Mouse (Mus musculus) mature B cell (primary cell): ENCODE measurements around the gene Nt5dc1.
"Not testable (repeated sequence)": the region's sequence is repeated elsewhere in the genome, so short reads cannot be mapped to it uniquely, and the experiment has no call there.

Experiments used
- in situ Hi-C: fragments of 300-500 bp; cut with MboI; formaldehyde crosslinking; loops from 2 replicates; pipeline ENCODE4 v1.14.3; 2019

Nt5dc1 gene

DNA sequence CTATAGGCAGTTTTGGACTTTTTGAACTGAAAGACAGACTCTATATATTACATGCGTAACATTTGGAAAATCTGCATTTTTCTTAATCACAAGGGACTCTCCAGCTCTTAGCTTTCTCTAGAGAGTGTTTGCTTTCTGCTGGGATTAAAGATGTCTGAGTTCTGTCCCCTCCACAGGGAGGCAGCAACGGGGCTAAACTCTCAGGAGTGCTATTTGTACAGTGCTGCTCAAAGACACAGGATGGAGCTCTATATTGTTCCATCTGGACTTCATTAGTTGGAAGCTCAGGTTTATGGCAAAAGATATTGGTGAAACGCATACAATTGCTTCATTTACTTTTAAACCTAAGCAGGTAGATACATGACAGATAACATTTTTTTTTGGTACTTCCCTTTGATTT lies 105.8 kb downstream of the Nt5dc1 start:
- in situ Hi-C loops: no loop called here

DNA sequence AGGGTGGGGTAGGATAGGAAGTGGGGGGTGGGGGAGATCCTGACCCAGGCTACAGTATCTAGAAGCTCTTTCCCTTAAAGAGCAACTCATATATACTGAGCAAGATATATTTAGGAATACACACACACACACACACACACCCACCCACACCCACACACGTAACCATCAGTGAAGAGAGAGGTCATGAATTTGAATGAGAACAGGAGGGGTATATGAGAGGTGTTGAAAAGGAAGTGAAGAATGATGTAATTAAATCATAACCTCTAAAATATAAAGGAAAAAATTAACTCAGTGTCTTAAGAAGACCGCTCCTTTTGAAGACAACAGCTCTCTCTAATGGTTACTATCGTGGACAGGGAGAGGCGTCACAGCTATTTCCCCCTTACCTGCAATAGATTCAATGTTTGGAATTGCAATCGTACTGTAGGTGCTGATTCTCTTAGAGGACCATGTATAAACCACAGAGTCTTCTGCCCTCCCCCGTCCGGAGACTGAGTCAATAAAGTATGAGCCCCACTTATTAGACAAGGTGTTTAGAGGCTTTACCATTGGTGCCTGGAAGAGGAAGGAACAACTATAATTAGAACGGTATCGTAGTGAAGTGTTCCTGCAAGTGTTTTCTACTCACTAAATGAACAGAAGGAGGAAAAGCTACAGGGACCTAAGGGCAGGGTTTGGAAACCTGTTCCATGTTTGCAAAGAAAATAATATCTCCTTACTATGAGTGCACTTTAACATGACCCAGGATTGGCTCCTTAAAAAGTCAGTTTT lies 108.3 kb downstream of the Nt5dc1 start:
- in situ Hi-C loops: no loop called here

DNA sequence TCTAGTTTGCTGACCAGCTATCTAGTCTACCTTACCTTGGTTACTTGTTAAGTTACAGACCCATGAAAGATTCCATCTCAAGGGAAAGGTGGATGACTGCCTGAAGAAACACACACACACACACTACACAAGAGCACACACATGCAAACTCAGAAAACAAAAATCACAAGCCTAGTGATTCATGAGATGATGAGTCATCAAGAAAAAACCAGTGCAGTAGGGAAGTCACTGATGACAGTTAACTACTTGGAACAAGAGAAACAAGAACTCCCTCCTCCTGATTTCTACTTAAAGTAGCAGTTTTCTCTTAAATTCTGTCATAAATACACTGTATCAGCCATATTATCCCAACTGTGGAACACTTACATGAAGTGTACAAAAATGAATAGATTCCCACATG lies 111.3 kb downstream of the Nt5dc1 start:
- in situ Hi-C loops: no loop called here

DNA sequence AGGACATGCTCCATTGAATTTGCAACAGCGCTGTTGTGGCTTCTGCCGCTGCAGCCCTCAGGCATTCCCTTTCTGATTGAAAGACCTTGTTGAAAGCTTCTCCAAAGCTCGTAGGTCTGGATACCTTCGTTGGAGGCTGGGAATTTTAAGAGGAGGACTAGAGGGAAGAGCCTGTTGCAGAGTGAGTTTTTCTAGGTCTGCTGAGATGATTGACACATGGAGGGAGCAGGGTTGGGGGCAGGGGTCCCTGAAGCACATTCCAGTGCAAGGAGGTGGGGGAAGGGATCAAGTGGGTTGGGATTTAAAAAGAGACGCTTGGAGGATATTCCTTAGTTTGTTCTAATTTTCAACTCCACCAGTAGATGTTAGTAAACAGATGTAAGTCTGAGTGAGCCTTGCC lies 118.0 kb downstream of the Nt5dc1 start:
- in situ Hi-C loops: no loop called here

DNA sequence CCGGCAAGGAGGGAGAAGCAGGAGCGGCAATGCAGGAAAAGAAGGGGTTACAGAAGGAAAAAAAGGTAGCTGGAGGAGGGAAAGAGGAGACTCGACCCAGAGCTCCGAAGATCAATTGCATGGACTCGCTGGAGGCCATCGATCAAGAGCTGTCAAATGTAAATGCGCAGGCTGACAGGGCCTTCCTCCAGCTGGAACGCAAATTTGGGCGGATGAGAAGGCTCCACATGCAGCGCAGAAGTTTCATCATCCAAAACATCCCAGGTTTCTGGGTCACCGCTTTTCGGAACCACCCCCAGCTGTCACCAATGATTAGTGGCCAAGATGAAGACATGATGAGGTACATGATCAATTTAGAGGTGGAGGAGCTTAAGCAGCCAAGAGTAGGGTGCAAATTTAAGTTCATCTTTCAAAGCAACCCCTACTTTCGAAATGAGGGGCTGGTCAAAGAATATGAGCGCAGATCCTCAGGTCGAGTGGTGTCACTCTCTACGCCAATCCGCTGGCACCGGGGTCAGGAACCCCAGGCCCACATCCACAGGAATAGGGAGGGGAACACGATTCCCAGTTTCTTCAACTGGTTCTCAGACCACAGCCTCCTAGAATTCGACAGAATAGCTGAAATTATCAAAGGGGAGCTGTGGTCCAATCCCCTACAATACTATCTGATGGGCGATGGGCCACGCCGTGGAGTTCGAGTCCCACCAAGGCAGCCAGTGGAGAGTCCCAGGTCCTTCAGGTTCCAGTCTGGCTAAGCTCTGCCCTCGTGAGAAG lies 120.2 kb downstream of the Nt5dc1 start:
- in situ Hi-C loops: no loop called here

DNA sequence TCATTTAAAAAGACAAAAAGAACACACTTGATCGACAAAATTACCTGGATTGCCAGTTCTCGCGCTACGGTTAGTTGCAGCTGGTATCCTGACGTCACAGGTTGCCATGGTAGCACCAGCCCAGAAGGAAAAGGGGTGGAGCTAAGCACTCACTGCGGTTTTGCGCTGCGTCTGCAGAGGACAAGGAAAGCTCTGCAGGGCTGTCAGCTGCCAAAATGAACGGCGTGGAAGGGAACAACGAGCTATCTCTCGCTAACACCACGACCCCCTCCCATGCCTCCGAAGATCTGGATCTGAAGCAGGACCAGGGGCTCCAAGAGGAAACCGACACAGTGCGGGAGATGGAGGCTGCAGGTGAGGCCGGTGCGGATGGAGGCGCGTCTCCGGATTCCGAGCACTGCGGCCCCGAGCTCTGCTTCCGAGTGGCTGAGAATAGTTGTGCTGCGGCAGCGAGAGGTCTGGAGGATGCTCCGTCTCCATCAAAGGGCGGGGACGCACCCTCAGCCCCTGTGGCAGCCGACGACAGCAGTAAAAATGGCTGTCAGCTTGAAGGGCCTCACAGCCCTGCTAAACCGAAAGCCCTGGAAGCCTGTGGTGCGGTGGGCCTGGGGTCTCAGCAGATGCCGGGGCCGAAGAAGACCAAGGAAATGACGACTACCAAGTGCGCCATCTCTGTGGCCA lies 120.9 kb downstream of the Nt5dc1 start, which contains the start of gene Tspyl4:
Tspyl4 (plus strand) TSS at position 144 of the 681 bp plus-strand sequence.
- in situ Hi-C loops: no loop called here

DNA sequence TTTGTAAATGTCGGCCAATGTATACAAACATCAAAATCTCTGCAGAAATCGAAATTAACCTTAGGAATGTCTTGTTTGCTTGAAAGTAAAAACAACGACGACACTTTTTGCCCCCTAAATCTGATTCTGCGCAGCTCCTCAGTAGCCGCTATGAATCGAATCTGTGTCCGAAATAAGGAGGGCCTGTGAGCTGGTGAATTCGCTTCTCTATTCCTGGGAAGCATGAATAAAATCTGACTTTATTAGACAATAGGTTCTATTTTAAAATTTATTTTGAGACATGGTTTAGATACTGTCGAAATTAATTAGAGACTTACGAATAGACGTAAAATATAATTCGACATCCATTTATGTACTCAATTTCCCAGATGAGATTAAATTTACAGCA lies 121.4 kb downstream of the Nt5dc1 start:
- in situ Hi-C loops: no loop called here

DNA sequence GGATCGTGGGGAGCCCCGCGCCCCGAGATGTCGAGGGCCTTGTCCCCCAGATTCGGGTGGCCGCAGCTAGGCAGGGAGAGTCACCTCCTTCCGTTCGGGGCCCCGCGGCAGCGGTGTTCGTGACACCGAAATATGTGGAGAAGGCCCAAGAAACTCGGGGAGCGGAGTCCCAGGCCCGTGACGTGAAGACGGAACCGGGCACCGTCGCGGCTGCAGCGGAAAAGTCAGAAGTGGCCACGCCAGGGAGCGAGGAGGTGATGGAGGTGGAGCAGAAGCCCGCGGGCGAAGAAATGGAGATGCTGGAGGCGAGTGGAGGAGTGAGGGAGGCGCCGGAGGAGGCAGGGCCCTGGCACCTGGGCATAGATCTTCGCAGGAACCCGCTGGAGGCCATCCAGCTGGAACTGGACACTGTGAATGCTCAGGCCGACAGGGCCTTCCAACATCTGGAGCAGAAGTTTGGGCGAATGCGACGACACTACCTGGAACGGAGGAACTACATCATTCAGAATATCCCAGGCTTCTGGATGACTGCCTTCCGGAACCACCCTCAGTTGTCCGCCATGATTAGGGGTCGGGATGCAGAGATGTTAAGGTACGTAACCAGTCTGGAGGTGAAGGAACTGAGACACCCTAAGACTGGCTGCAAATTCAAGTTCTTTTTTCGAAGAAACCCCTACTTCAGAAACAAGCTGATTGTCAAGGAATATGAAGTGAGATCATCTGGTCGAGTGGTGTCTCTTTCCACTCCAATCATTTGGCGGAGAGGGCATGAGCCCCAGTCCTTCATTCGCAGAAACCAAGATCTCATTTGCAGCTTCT lies 135.7 kb downstream of the Nt5dc1 start:
- in situ Hi-C loops: no loop called here

DNA sequence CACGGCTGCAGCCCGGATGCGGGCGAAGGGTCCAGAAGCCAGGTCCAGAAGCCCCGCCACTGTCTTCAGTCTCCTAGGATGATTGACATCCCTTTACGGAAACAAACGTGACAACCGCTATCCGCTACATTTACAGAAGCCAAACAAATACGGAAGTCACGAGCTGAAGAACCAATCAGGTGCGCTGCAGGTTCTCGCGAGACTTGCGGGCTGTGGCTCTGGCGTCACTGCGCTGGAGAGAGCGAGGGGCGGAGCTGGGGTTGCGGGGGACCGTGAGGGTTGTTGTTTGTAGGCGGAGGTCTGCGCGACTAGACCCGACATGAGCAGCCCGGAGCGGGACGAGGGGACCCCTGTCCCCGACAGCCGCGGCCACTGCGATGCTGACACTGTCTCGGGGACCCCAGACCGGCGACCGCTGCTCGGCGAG lies 136.4 kb downstream of the Nt5dc1 start, which contains the start of gene Tspyl1:
Tspyl1 (plus strand) TSS at position 229 of the 427 bp plus-strand sequence.
- in situ Hi-C loops: no loop called here

DNA sequence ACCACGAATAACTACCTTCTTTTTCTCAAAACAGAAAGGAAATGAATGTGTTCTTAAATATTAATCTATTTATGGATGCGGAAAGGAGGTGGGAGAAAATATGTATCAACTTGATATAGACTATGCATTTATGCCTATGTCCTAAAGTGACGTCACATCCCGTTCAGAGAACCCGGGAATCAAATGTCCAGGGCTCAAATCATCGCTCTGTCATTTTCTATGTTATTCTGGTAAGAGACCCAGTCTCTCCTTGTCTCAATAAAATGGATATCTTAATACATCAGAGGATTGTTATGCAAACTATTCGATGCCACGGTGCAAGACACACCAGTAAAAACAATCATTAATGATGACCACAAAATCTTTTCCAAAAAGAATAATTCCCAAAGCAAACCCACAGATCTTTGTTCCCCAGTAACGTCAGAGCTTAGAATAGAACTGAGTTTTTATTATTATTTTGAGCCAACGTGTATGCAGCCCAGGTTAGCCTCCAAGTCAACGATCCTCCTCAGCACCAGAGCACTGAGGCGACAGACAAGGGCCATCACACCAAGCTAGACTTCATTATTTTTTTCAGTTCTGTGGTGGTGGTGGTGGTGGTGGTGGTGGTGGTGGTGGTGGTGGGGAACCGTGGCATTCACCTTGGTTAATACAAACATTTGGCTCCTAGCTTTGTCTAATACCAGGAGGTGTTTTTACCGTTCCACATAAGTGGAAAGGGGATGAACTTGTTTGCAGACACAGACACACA lies 137.0 kb downstream of the Nt5dc1 start:
- in situ Hi-C loops: no loop called here

DNA sequence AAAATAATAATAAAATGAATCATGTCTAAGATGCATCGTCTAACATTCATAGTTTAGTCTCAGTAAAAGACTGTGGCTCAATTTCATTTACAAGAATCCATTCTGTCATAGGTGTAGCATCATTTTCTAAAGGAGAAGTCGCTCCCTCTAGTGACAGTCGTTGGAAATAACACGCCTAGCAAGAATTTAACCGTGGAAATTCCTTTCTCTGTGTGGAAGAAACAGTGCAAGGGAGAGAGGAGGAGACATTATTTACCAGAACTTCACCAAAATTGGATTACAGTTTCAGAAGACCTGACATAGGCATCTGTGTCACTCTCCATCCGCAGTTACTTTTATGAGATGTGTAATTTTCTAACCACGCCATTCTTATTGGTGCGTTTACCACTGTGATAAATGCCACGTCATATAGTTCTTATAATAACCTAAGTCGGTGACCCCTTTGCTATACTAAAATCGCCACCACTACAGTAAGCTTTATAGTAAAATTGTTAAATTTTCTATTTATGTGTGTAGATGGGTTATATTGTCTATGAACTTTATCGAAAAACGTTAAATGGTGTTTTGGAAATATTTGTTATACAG lies 137.7 kb downstream of the Nt5dc1 start:
- in situ Hi-C loops: no loop called here

DNA sequence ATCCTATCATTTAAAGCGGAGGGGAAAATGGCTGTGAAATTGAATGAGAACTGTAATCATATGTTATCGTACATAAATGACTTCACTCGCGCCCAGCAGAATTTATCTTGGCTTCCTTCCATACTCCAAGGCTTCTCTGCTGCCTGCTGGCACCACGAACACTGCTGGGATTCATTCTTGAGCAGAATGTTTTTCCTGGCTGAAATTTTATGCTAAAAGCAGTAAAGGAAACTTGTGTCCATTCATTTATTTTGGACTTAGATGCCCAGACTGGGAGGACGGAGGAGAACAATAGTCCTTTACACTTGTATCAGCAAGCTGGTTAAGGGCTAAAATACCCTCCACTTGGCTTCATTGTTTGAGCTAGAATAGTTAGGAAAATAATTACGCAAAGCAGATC lies 146.7 kb downstream of the Nt5dc1 start:
- in situ Hi-C loops: no loop called here

DNA sequence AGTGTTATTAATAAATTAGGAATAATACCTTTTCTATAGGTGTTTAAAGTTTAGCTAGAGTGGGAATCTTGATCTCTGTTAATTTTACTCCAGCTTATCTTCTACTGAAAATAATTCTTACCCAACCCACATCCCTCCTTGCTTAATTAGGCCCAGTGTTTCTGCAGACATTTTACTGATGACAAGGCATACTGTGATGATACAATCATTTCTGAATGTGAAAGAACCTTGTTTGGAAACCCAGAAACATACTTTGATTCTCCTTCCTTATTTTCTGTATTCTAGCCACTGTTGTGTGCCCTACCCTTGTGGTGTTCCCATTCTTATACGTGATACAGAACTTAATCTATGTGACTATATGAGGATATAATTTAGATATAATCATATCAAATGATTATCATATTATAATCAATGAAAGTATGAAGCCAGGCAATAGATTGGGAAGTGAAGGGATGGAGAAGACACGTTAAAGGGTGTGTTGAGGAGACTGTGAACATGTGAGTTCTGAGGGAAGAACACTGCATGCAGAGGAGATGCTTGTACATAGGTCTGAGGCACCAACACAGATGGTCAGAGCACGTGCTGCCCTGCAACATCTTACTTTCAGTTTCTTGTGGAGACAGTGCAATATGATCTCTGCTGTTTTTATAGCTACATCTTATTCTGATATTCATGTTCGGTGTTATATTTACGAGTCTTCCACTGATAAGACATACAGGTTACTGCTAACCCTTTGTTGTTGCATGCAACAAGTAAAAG lies 150.9 kb downstream of the Nt5dc1 start:
- in situ Hi-C loops: no loop called here

DNA sequence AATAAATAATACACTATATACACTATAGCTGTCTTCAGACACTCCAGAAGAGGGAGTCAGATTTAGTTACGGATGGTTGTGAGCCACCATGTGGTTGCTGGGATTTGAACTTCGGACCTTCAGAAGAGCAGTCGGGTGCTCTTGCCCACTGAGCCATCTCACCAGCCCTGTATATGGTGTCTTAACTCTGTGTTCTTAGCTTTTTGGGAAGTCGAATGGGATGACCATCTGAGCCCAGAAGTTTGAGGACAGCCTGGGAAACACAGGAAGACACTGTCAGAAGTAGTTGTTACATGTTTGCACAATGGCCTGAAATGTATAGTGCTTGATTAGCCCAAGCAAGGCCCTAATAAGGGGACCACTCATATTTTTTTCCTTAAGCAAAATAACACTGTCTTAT lies 153.2 kb downstream of the Nt5dc1 start:
- in situ Hi-C loops: no loop called here

DNA sequence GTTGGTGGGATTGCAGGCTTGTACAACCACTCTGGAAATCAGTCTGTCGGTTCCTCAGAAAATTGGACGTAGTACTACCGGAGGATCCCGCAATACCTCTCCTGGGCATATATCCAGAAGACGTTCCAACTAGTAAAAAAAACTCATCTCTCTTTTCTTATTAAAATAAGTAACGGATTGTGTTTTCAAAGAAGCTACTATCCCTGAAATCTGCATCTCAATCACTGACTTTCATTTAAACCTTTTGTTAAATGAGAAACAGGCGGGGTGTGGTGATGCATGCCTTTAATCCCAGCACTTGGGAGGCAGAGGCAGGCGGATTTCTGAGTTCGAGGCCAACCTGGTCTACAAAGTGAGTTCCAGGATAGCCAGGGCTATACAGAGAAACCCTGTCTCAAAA lies 165.5 kb downstream of the Nt5dc1 start:
- in situ Hi-C loops: not testable (repeated sequence)

DNA sequence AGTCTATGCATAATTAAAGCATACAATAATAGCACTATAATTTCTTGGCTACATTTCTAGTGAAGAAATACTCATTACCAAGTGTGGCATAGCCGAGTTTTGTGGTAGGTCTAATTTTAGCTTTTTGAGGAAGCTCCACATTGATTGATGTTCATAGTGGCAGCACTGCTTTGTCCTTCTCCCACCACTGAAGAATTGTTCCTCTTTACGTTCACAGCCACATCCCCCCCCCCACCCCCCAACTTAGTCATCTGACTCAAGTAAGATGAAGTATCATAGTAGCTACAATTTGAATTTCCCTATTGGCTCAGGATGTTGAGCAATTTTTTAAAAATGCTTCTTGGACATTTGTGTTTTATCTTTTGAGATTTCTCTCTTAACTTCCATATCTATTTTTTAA lies 168.8 kb downstream of the Nt5dc1 start:
- in situ Hi-C loops: no loop called here

DNA sequence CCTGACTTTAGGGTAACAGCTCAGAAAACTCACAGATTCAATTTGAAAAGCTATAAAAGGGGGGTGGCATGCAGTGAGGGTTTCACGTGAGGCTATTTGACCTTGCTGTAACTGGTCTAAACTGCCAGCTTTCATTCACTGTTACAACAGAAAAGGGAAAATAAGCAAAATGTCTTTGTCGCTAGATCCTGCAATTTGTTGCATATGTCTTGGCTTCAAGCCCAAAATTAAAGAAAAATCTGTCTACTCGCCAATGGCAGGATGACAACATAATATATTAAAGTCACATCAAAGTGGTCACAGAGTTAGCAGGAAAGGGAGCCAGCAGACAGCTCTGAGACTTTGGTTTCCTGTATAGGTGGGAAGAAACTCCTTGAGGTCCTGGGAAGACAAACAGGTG lies 170.6 kb downstream of the Nt5dc1 start:
- in situ Hi-C loops: no loop called here

DNA sequence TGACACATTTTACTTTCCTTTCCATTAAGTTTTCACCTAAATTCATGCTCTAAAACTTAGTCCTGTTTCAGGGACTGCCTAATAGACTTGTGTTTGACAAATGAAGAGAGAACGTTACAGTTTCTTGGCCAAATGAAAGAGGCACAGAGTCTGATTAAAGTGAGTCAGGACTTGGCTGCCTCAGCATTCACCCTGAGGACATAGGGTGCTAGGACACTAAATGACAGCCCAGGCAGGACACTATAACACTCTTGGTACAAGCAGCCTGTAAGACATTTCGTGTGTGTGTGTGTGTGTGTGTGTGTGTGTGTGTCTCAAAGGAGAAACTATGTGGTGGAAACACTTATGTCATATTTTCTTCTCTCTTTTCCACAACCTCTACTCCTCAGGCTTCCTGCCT lies 172.2 kb downstream of the Nt5dc1 start:
- in situ Hi-C loops: no loop called here

DNA sequence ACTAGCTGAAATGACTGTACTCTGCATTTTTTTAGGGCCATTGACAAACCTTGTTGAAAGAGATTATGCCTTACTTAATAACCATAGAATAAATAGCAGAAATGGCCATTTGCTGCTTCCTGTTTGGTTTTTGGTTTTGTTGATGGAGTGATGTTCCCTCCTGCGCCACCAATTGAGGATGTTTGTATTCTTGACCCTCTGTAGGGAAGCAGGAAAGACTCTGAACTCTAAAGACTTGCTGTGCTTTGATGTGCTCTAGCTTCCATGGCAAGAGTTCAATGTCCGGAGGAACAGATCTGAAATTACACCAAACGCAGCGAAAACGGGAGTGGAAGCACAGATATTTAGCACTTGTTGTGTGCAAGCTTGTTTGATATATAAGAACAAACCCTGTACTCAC lies 173.6 kb downstream of the Nt5dc1 start:
- in situ Hi-C loops: no loop called here

DNA sequence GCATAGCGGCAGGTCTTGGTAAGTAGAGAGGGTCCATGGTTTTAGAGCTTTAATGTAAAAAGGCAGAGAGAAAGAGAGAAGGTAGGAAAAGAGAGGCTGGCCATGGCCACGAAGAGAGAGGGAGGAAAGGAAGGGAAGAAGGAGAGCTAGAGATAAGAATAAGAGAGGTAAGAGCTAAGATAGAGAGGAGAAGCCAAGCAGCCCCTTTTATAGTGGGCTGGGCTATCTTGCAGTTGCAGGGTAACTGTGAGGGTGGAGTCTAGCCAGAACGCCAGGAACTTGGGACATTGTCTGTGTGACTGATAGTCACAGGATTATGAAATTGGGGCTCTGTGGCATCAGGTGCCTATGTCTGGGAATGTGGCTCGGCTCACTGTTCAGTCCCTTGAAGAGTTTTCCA lies 179.8 kb downstream of the Nt5dc1 start:
- in situ Hi-C loops: no loop called here
